Mouse (Mus musculus) testis, adult 2 months (tissue): ENCODE results near the gene 4931409K22Rik.

Experiments
- CTCF ChIP-seq: fragments of 200-500 bp; IDR thresholded peaks from 2 replicates; pipeline ENCODE4 v1.5.1; 2012; ENCODE audit warnings: low read depth, mild to moderate bottlenecking, inconsistent platforms, low read length, moderate library complexity; ENCODE audit not compliant: control insufficient read depth, insufficient read depth, insufficient replicate concordance
- POLR2A ChIP-seq: fragments of 200-500 bp; IDR thresholded peaks from 2 replicates; pipeline ENCODE4 v1.6.1; 2012; ENCODE audit warnings: low read depth, mild to moderate bottlenecking, inconsistent platforms, low read length, moderate library complexity; ENCODE audit not compliant: control insufficient read depth

- TF ChIP-seq CTCF, result no peak
- no peak for TF ChIP-seq POLR2A
Measured at GRCm38 (mm10) chr5:24496756-24497155, 59.9 kb downstream of the 4931409K22Rik start.
